Mouse (Mus musculus) erythroblast, embryonic 14.5 days (primary cell): ENCODE data around the gene Tbx21.

ENCODE experiments used
- GATA1 ChIP-seq: IDR thresholded peaks from 2 replicates; pipeline ENCODE4 v1.6.1; 2012; ENCODE audit warnings: low read length, inconsistent platforms, mixed read lengths
- TAL1 ChIP-seq: IDR thresholded peaks from 3 replicates; pipeline ENCODE4 v1.6.1; 2012; ENCODE audit warnings: low read length, inconsistent platforms, mixed read lengths

DNA sequence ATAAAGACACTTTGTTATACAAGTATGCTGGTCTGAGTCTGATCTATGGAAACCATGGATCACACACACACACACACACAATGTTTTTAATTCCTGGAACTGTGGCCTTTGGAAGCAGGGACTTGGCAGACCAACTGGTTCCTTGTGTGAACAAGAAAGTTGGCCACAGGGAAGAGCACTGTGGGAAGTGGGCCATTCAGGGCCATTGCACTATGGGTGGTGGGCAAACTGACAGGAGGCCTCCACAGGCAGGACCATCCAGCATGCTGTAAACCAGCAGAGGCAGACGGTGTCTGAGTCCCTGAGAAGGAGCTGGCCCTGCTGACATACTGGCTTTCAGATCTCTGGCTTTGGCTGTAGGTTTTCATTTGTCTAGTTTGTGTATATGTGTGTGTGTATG, 45.8 kb downstream of the Tbx21 start:
- TF ChIP-seq TAL1 (no peak), GATA1 (no peak)
